Mouse (Mus musculus) liver, adult 2 months (tissue): ENCODE results near the gene Itga1.

Experiments used
- CTCF ChIP-seq: fragments of 200-500 bp; IDR thresholded peaks from 2 replicates; pipeline ENCODE4 v1.5.1; 2011; ENCODE audit warnings: low read depth, low read length, control low read depth
- POLR2A ChIP-seq: fragments of 200-500 bp; IDR thresholded peaks from 2 replicates; pipeline ENCODE4 v1.6.1; 2011; ENCODE audit warnings: low read length, control low read depth; ENCODE audit not compliant: insufficient read depth; ENCODE audit errors: extremely low read depth

DNA sequence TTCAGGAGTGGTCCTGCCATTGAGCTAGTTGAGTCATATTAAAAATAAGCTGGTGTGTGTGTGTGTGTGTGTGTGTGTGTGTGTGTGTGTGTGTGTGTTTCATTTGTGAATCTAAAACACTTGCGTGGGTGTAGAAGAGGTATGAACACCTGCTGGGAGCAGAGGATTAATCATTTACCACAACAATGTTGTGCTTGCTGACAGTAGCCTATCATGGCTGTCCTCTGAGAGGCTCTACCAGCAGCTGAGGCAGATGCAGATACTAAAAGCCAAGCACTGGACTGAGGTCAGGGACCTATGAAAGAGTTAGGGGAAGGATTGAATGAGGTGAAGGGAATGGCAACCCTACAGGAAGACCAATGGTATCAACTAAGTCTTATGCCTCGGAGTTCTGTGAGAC is 68.6 kb downstream of the Itga1 start:
- TF ChIP-seq POLR2A (no peak), CTCF (no peak)
